Mouse (Mus musculus): ENCODE data around the gene Pde4c.

- no peak for TF ChIP-seq POLR2A (IDR thresholded peaks at IDR 0.05; ENCODE audit: low read depth, low read length)
- no peak for TF ChIP-seq RCOR1 (conservative IDR thresholded peaks at IDR 0.05; ENCODE audit: low read depth, low read length)
- TF ChIP-seq E2F4 (IDR thresholded peaks at IDR 0.05; ENCODE audit: insufficient replicate concordance, low read depth, low read length): no peak
- TF ChIP-seq CTCF (conservative IDR thresholded peaks at IDR 0.05 in 1 of 2, IDR thresholded peaks at IDR 0.05 in 1 of 2; ENCODE audit: low read depth in 2 of 2, low read length in 2 of 2): peak; percentile 71 to 84
- no peak for TF ChIP-seq NELFE (IDR thresholded peaks at IDR 0.05; ENCODE audit: low read depth, low read length)
- no peak for TF ChIP-seq CHD2 (IDR thresholded peaks at IDR 0.05; ENCODE audit: low read length)
- no peak for TF ChIP-seq NRF1 (IDR thresholded peaks at IDR 0.05; ENCODE audit: low read depth, low read length)
- no peak for TF ChIP-seq SIN3A (IDR thresholded peaks at IDR 0.05; ENCODE audit: low read length)
- TF ChIP-seq ZNF384 (IDR thresholded peaks at IDR 0.05; ENCODE audit: low read depth, low read length): no peak
These were observed 28.7 kb downstream of the Pde4c start for GRCm38 (mm10) chr8:70752000-70752764.

Data from CH12.LX (cell line).